Mouse (Mus musculus) liver, embryonic 14.5 days (tissue): ENCODE data around the gene Mad1l1.

Experiments used
- CTCF ChIP-seq: IDR thresholded peaks from 2 replicates; pipeline ENCODE4 v1.5.1; 2016; ENCODE audit warnings: antibody characterized with exemption, low read depth, control low read depth
- EP300 ChIP-seq: IDR thresholded peaks from 2 replicates; pipeline ENCODE4 v1.6.1; 2016; ENCODE audit warnings: antibody characterized with exemption, low read depth

DNA sequence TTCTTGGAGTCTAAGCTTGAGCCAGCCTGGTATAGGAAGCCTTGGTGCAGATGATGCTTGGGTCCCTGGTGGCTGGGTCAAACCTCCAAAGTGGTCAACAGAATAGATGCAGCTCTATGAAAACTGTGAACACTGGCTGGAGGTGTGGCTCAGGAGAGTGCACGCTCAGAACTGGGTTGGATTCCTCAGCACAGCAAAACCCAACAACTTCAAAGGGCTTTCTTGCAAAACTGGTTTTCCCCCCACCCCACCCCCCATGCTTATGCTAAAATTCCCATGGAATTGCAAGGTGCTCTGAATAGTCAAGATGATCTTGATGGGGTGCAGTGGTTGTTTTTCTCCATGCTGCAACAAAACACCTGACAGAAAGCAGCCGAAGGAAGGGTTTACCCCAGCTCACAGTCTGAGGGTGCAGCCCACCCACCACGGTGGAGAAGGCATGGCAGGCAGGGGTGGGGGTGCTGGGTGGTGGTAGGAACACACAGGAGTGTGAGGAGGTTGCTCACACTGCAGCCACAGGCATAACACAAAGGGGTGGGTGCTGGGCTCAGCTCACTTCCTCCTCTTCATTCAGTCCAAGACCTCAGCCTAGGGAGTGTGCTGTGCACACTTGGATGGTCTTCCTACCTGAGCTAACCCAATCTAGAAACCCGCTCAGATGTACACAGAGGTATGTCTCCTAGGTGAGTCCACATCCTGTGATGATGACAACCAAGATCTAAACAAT, 197.5 kb downstream of the Mad1l1 start:
- no peak for TF ChIP-seq CTCF
- no peak for TF ChIP-seq EP300
